Mouse (Mus musculus) fat pad, adult 2 months (tissue): ENCODE results near the gene Gm12216.
"Not testable (repeated sequence)": the region's sequence is repeated elsewhere in the genome, so short reads cannot be mapped to it uniquely, and the experiment has no call there.

Source experiments
- DNase-seq: peaks from one replicate; pipeline ENCODE4 v3.0.0-alpha.2; 2011; ENCODE audit warnings: low read depth, low spot score; ENCODE audit errors: extremely low read depth

Gene Gm12216

GRCm38 (mm10) chr11:53772536-53772935 lies 86.5 kb downstream of the Gm12216 start:
- no peak for DNase-seq

DNA sequence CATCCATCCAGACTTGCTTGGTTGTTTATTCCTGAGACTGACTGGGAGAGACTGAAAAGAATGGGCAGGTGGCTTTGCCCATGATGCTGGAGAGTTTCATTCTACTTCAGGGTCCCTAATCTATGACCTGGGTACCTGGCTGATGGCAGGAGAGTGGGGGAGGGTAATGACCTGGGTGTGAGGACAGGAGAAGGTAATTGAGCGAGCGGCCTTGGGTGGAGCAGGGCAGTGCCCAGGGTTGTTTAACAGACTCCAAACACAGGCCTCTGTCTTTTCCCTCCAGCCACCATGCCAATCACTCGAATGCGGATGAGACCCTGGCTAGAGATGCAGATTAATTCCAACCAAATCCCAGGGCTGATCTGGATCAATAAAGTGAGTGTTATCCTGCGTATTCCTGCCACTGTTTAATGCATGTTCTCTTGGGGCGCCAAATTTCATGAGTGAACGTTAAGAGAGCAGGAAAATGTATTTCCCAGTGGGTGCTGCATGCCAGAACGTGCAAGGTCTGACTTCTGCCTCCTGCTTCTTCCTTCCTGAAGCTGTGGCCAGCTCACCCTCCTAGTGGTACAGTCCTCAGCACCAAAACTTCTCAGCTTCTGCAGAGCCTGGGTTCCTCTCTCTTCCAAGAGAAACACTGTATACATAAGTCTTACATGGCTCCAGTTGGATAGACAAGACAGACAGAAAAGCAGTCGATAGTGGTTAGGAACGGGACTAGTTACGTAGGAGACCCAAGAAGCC lies 87.9 kb downstream of the Gm12216 start:
- DNase-seq, result no peak

DNA sequence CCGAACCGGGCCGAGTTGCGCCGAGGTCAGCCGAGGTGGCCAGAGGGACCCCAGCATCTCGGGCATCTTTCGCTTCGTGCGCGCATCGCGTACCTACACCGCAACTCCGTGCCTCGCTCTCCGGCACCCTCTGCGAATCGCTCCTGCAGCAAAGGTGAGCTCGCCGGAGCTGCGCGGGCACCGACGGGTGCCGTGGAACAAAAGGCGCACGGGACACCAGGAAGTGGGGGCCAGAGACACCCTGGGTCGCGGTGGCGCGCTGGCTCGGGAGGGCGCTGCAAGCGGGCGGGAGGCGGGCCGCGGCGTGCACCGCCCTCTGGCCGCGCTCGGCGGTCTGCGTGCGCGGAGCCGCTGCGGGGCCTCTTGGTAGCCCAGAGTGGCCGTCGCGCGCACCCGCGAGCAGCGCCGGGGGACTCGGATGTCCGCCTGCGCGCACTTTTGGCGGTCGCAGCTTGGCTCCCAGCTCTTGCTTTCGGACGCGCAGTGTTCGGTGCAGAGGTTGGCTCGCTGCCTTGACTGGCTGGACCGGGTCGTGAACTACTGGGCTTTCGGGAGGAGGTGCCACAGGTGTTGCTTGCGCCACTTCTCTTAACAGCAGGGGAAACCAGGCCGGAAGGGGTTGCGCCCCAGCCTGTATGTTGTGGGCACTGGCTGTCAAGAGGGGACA lies 88.8 kb downstream of the Gm12216 start:
- no peak for DNase-seq

DNA sequence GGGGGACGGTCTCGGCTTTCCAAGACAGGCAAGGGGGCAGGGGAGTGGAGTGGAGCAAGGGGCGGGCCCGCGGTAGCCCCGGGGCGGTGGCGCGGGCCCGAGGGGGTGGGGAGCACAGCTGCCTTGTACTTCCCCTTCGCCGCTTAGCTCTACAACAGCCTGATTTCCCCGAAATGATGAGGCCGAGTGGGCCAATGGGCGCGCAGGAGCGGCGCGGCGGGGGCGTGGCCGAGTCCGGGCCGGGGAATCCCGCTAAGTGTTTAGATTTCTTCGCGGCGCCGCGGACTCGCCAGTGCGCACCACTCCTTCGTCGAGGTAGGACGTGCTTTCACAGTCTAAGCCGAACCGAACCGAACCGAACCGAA lies 89.3 kb downstream of the Gm12216 start, which contains the start of gene Irf1:
Gene Irf1, plus strand, starts transcription at position 255 of the 365 bp plus-strand sequence.
- DNase-seq, result no peak

- DNase-seq, result no peak
These were observed 89.9 kb downstream of the Gm12216 start for GRCm38 (mm10) chr11:53769185-53769576.

- DNase-seq, result no peak
These were observed 90.5 kb downstream of the Gm12216 start for GRCm38 (mm10) chr11:53768422-53769184.

DNA sequence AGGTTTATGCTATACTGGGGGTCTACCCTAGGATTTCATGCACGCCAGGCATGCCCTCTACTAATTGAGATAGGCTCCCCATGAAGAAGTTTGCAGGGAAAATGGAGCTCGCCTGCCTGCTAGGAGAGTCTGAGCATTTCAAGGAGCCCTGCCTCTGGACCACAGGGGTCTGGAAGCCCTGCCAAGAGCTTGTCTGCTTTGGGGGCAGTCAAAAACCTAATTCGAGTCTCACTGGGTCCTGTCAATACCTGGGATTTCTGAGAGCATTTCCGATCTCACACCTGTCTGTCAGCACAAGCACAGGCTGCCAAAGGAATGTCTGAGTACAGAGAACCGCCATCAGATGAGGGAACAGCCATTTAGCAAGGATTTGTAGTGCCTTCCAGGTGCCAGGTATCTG lies 94.5 kb downstream of the Gm12216 start:
- no peak for DNase-seq

DNA sequence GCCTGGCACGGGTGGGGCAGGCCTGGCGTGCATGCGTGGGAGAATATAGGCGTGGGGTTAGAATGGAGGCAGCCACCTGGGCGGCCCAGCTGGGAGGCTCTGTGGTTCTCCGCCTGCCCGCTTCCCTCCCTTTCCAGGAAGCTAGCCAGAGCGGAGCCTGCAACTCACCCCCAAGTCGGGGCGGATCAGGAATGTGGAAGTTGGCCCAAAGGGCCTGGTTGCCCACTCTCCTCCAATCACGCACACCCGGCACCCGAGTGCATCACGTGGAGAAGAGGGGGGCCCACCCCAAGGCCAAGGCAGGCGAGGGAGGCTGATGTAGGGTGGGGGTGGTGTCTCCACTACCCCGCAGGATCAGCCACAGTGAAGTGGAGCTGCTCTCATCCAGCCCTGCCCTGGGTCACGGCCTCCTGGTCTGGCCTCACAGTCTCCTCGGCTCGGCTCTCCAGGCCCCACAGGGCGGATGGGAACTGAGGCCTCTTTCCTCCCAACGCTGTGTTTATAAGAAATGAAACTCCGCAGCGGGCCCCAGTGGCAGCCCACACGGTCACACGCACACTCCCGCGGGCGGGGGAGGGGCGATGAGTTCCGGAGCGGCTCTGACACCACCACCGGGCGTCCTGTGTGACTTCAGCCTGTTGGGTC lies 95.4 kb downstream of the Gm12216 start:
- DNase-seq, result no peak

DNA sequence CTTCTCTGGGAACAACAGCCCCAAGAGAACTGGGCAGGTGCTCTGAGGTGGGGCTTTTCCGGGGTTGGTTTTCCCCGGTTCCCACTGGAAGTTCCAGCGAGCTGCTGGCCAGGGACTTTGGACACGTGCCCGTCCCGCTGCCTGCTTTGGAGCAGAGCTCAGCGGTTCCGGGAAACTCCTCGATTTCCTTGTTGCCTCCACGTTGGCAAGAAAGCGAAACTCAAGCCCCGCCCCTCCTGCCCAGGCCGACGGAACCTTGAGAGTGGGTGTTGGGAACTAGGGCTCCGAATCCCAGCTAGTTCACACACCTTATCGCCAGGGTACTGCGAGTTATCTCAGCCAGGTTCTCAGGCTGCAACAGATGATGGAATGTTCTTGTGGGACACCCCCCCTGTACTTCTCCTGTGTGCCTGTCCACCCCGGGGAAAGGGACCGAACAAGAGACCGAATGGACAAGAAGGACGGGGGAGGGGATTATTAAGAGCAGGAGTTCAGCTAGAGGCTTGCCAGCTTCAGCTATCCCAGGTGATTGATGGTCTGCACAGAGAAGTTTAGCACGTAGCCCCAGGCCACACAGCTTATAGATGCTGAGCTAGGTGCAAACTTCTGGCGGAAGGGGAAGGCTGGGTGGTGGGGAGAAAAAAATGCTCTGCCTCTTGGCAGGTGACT lies 96.1 kb downstream of the Gm12216 start:
- DNase-seq, result no peak

GRCm38 (mm10) chr11:53762426-53762825 lies 96.6 kb downstream of the Gm12216 start:
- DNase-seq, result no peak

GRCm38 (mm10) chr11:53761822-53762221 lies 97.2 kb downstream of the Gm12216 start:
- DNase-seq, result no peak

DNA sequence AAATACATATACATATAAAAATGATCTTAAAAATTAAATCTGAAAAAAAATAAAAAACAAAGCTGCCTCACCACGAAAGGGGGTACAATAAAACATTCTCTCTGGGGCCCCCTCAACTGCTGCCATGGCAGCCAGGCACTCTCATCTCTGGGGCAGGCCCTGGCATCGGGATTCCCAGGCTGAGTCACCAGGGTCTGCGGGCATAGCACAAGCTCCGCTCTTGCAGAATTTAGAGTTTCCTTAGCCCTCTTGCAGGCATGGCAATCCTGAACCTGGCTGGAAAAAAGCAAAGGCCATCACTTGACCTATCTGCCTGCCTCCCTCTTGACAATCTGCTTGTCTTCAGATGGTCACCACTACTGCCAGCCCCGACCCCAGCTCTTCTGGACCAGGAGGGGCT lies 97.8 kb downstream of the Gm12216 start:
- DNase-seq, result no peak

- DNase-seq, result no peak
These were observed 99.3 kb downstream of the Gm12216 start for GRCm38 (mm10) chr11:53759545-53760406.

- DNase-seq, result no peak
These were observed 100.2 kb downstream of the Gm12216 start for GRCm38 (mm10) chr11:53758791-53759351.

DNA sequence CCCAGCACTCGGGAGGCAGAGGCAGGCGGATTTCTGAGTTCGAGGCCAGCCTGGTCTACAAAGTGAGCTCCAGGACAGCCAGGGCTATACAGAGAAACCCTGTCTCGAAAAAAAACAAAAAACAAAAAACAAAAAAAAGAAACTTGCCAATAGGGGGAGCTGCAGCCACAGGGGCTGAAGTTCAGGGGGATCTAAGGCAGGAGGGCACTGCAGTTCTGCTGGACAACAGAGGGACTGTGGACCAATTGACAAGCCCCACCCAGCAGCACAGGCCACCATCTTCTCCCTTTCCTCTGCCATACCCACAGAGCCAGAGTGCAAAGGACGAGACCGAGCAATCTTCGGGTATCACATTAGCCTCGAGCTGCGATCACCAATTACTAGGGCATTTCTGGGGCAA lies 101.0 kb downstream of the Gm12216 start:
- DNase-seq, result not testable (repeated sequence)

DNA sequence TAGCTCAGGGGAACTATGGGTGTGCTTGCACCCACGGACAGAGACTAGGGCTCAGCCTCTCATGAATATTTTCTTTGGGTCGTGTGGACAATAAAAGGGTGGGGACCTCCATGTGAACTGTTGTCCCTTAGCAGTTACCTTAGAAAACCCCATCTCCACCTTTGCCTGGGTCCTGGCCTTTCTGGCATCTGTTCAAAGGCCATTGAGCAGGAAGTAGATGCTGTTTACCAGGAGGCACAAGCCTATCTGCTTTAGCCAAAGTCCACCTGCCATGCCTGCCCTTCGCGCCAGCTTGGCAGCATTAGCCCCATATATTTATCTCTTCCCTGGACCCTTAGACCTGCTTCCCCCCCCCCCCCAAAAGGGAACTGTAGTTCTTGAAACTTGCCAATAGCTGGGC lies 101.4 kb downstream of the Gm12216 start:
- DNase-seq, result no peak

- no peak for DNase-seq
These were observed 104.0 kb downstream of the Gm12216 start for GRCm38 (mm10) chr11:53755011-53755595.

DNA sequence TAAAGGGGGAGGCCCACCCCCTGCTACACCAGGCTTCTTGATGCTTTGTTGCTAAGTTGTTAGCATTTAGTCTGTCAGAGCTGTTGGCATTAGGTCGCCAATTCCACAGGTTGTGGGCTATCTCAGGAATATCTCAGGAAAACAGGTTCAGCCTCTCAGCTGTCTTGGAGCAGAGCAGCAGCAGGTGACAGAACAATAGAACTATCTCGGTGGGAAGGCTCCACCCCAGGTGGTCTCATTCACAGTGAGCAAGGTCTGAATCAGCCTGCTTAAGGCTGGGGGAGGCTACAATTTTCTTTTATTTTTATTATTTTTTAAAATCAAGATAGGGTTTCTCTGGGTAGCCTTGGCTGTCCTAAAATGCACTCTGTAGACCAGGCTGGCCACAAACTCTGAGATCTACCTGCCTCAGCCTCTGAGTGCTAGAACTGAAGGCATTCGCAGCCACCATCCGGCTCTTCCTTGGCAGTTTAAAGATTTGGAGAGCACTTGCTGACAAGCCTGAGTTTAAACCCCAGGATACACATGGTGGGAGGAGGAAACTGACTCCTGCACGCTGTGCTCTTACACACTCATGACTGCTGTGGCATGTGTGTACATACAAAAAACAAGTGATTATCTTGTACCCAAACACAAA lies 109.2 kb downstream of the Gm12216 start:
- no peak for DNase-seq

DNA sequence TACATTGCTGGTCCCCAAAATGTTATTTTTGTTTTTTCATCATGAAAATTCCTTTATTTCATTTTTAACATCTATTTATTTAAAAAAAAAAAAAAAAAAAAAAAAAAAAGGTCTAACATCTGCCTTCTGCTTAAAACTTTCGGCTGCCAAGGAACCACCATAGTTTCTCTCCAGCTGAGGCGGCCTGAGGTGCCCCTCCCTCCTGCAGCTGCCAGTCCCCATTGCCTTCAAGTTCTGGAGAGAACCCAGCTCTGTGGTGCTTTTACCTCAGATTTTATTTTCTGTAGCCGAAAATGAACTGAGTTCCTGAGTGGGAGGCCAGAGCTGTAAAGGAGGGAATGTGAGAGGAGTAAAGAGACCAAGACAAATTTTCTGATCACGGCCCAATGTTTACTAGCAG lies 109.8 kb downstream of the Gm12216 start:
- no peak for DNase-seq
